Mouse (Mus musculus) spleen, embryonic (tissue): ENCODE data around the gene Eif4g3.
"Not testable (repeated sequence)": the region's sequence is repeated elsewhere in the genome, so short reads cannot be mapped to it uniquely, and the experiment has no call there.

Source experiments
- CTCF ChIA-PET: fragments of 350-600 bp; sonication (Branson Sonifier 250); formaldehyde crosslinking; loops from one replicate; lab custom pipeline; 2022; lab: Charles Lee

Gene Eif4g3

DNA sequence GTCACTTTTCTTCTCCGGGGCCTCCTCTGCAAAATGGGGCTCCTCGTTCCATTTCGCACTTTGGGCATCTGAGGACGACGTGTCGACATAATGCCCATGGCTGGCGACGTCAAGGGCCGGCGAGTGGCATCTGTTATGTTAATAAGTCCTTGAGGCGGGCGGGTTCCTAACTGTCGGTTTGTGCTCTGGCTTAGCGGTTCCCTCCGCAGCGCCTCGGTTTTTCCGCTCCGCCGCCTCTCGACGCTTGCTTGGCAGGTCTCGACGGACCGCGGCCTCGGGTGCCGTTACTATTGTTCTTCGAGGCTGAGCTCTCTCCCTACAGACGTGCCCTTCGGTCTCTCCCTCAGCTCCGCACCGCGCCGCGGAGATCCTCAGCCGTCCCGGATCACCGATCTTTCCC, at the start of gene Eif4g3:
Gene Eif4g3, plus strand, starts transcription at position 133 of the 400 bp plus-strand sequence.
- CTCF ChIA-PET, result no interaction called here

DNA sequence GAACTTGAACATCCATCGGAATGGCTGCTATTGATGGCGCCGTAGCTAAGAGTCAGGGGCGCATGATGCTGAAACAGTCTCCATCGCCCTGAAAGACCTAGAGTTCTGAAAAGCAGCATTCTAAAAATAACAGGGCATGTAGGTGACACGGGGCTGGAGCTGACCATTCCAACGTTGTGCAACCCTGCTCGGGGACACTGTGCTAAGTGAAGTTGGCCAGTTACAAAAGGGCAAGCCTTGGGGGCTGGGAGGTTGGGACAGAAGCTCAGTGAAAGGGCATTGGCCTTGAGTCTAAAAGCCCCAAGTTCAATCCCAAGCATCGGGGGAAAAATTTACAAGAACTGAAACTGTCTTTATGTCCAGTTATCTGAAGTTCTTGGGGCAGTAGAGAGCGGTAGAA, 49.3 kb upstream of the Eif4g3 start:
- CTCF ChIA-PET, result no interaction called here

DNA sequence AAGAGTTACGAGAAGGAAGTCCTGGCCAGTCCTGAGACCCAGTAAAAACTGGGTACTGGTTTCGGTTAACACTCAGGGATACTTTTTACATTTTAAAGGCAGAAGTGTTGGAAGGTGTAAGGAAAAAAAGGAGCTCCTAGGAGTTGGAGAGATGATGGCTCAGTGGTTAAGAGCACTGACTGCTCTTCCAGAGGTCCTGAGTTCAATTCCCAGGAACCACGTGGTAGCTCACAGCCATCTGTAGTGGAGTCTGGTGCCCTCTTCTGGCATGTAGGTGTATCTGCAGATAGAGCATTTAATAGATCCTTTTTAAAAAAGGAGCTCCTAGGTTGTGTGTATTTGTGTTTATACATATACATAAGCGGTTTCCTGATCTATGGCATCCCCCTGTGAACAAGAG, 47.4 kb upstream of the Eif4g3 start:
- CTCF ChIA-PET, result interaction anchor here (0.6 to 1.1 kb wide), 2 partner anchors 18 to 32 kb away, joined by 4 to 7 read pairs; no protein-coding TSS in a partner anchor

DNA sequence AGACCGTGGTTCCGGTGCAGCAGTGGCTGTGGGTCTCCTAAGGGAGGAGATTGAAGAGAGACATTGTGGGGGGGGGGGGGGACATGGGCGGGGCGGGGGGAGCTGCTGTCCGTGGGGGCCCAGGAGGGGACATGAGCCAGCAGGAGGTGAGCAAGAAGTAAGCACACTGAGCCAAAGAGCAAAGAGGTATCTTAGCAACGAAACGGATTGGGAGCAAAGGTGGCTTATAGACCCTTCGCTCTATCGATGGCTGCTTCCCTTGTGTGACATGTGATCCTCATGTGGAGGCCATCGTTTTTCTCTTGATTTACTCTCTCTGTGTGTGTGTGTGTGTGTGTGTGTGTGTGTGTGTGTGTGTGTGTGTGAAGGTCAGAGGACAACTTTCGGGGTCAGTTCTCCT, 46.4 kb upstream of the Eif4g3 start:
- CTCF ChIA-PET, result interaction anchor here (0.6 kb wide), 2 partner anchors 71 to 855 kb away, joined by 3 to 8 read pairs; no protein-coding TSS in a partner anchor

DNA sequence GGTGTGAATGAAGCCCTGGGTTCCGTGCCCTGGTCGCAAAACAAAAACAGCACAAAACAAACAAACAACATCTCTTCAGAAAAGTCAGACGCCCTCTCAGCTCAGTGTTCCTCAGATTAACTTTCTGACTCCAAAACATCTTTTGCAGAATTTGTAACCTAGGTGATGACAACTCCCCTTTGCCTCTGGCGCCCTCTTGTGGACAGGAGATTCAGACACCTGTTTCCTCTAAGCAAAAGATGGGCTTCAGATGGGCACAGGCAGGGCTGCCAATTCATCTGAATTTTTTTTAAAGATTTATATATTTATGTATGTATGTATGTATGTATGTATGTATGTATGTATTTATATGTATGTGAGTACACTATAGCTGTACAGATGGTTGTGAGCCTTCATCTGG, 40.0 kb upstream of the Eif4g3 start:
- CTCF ChIA-PET, result interaction anchor here (0.6 kb wide), 1 partner anchor 114 kb away, joined by 3 read pairs; no protein-coding TSS in a partner anchor

DNA sequence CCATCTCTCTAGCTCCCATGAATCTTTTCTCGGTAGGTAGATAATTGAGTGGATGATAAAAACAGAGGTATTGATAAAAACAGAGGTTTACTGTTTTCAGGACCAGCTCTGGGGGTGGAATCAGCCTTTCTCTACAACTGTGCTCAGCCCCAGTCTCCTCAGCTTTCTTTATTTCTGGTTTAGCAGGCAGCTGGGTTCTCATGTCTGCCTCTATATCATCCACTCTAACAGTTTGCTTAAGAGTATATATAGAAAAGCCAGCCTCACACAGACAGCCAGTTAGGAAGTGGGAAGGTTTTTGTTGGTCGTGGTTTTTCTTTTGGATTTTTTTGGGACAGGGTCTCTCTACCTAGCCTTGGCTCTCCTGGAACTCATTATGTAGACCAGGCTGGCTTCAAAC, 38.6 kb upstream of the Eif4g3 start:
- CTCF ChIA-PET, result no interaction called here

DNA sequence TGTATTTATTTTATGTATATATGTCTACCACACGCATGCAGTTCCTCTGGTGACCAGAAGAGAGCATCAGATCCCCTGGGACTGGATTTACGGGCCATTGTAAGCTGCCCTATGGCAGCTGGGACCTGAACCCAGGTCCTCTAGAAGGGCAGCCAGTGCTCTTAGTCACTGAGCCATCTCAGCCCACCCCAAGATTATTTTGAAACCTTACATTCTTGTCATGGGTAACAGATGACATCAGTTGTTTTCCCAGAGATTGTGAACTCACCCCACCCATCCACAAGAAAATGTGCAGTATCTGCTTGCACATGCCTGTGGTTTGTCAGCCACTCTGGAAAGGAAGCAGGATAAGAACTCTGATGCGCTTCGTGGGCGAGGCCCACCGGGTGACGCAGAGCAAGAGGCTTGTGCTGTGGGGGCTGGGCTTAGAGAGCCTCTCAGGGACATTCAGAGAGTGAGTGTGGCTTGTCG, 37.9 kb upstream of the Eif4g3 start:
- CTCF ChIA-PET, result no interaction called here

DNA sequence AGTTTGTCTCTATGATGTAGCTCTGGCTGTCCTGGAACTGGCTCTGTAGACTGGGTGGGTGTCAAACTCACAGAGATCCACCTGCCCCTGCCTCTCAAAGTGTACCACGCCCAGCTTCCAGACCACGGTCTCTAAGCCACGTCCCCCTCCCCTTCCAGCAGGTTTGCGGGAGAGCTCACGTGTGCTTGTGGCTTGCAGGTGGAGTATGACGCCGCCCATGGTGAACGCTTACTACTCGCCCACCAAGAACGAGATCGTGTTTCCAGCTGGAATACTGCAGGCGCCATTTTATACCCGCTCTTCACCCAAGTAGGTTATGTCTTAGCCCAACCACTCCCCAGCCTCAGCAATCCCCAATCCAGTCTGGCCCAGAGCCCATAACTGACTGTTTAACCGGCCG, 36.6 kb upstream of the Eif4g3 start:
- CTCF ChIA-PET, result interaction anchor here (0.6 kb wide), 1 partner anchor 909 kb away, joined by 9 read pairs; no protein-coding TSS in a partner anchor

DNA sequence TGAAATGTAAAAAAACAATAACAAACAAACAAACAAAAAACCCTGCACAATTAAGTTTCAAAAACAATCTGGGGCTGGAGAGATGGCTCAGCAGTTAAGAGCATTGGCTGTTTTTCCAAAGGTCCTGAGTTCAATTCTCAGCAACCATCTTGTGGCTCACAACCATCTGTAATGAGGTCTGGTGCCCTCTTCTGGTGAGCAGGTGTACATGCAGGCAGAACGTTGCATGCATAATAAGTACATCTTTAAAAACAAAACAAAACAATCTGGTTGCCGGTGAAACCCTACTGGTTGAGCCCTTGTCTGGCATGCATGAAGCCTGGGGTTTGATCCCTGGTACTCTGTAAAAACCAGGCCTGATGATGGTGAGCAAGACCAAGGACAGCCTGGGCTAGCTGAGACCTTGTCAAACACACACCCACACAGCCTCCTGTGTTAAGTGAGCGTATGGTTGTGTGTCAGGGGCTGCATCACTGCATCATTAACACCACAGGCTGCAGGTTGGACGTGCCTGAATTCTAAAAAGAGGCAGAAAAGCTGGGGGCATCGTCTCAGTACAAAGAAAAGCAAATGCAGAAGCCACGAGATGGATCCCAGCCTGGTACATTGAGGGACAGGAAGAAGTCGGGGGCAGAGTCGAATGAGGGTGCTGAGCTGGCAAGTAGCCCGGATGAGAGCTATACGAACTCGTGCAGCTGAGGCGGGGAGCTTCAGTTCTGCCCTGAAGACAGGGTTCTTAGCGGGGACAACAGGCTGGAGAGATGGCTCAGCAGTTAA, 32.7 kb upstream of the Eif4g3 start:
- CTCF ChIA-PET, result interaction anchor here (1.3 kb wide), 1 partner anchor 103 kb away, joined by 4 read pairs; no protein-coding TSS in a partner anchor

DNA sequence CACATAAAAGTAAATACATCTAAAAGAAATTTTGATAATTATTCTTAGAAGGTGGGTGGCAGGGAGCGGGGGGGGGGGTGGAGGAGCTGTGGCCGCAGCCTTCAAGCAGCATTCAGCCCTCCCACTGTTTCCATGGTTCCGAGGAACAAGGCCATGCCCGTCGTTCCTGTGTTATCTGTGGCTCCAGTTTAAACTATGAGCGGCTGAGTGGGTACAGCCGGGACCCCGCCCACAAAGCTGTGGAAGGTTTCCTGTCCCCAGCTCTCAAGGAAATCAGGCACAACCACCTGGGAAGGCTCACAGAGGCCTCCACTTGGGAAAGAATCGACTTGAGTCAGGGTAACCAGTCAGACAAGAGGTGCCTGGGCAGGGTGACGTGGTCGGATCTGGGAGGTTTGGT, 32.1 kb upstream of the Eif4g3 start:
- CTCF ChIA-PET, result interaction anchor here (1.3 kb wide), 1 partner anchor 104 kb away, joined by 4 read pairs; no protein-coding TSS in a partner anchor

DNA sequence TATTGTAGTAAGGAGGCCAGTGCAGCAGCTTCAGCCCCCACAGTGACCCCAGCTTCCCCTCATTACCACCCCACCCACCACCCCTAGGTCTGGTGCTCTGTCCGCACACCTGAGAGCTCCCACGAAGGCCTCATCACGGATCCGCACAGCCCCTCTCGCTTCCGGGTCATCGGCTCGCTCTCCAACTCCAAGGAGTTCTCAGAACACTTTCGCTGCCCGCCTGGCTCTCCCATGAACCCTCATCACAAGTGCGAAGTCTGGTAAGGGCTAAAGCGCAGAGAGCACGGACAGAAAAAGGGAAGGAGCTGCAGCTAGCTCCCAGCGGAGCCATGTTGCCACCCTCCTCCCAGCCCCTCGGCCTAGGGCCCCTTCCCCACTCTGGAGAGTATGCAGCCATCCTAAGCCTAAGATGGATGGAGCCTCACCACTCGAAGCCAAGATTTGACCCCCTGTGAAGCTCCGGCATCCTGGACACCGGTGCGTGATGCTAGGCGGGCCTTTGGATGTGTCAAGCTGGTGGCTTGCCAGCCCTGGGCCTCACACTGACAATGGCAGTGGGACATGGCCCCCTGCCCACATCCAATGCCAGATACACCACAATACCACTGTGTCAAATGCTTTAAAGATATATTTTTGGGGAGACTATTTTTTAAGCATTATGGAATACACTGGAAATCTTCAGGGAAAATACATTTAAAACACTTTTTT, 30.0 kb upstream of the Eif4g3 start:
- CTCF ChIA-PET, result interaction anchor here (0.7 kb wide), 1 partner anchor 17 kb away, joined by 4 read pairs; no protein-coding TSS in a partner anchor

DNA sequence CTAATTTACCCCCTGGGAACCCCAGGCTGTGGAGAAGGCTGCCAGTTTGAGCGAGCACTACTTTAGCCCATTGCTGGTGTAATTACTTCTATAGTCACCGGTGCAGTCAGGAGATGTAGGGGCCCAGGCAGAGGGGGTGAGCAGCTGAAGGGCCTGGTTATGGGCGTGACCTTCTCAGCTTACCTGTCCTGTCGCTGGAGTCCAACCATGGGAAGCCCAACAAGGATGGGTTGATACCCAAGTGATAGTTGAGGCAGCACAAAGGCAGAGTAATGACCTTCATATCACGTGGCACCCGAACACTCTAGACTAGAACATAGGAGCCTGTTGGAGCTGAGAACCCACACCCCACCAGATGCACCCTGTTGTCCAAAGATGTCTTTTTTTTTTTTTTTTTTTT, 29.4 kb upstream of the Eif4g3 start:
- CTCF ChIA-PET, result interaction anchor here (0.6 to 0.7 kb wide), 3 partner anchors 18 to 178 kb away, joined by 3 to 22 read pairs (median 4); no protein-coding TSS in a partner anchor

DNA sequence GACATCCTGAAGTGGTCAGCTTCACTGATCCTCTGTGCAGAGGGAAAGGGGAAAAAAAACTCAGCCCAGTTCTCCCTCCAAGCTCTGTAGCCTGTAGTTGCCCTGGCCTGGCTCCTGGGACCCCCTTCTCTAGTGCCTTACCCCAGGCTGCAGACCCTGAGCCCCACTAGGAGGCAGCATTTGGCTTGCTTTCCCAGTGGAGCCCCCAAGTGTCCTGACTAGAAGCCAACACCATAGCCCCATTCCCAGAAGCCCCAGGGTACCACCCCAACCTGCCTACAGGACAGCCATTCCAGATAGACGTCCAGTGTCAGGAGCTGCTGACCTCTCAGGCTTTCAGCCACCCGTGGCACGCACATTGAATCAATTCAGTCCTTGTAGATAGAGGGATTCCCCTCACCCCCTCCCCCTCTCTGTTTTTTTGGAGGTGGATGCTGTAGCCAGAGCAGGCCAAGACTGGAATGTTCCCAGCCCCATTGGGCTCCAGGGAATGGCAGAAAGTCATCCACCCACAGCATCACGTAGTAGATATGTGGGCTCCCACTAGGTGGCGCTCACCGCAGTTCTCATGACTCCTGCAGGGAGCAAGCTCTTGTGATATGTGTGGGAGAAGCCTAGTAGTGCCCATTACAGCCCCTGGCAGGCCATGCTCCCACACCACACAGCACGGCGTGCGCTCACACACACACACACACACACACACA, 28.8 kb upstream of the Eif4g3 start:
- CTCF ChIA-PET, result interaction anchor here (0.6 to 0.7 kb wide), 4 partner anchors 18 to 178 kb away, joined by 3 to 22 read pairs (median 4); no protein-coding TSS in a partner anchor

DNA sequence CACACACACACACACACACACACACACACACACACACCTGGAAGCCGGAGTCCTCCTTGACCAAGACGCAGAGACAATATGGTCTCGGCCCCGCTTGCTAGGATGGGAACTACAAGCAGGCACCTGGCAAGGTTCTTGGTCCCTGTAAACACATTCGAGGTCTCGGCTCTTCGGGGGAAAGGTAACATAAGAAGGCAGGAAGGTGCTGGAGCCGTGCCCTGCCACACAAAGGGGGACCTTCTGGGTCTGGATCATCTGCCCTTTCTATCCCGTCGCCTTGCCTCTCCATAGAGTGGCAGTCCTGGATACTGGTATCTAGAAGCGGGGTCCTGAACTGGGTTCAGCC, 28.3 kb upstream of the Eif4g3 start:
- CTCF ChIA-PET, result interaction anchor here (0.6 kb wide), 1 partner anchor 111 kb away, joined by 3 read pairs; no protein-coding TSS in a partner anchor

DNA sequence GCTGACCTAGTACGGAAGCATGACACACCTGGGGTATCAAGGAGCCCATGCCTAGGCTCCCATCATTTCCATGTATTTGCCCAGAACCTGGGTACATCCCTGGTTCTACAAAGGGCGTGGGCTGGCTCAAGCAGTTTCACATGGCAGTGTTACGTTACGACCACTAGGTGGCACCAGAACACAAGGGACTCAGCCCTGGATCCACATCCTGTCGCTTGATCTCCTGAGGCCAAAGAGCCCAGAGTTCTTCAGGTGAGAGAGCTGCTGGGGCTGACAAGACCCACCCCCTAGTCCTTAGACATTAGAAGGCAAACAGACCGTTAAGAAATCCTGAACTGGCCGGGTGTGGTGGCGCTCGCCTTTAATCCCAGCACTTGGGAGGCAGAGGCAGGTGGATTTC, 24.6 kb upstream of the Eif4g3 start:
- CTCF ChIA-PET, result interaction anchor here (0.6 to 1.1 kb wide), 4 partner anchors 105 to 1617 kb away, joined by 3 to 6 read pairs (median 4); no protein-coding TSS in a partner anchor

DNA sequence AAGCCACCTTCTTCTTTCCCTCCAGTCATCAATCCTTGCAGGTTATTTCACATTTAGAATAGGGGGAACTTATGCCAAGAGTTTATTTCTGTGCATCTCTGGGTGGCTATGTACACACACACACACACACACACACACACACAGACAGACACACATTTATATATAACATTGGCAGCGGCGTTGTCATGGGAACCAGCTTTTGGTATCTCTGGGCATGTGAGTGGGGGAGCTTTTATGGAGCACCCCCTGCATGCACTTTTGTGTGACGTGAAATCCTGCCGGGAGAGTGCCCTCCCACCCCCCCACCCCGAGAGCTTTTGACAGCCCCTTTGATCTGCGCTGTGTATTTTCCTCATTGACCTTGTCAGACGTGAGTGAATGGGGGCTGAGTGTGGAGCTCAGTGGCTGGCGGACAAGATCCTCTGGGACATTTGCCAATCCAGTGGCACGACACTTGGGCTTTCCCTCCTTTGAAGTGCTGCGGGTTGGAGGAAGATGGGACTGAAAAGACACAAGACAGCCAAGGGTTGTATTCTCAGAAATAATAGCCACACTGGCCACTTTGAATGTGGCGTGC, 22.1 kb upstream of the Eif4g3 start:
- CTCF ChIA-PET, result interaction anchor here (0.7 kb wide), 1 partner anchor 86 kb away, joined by 3 read pairs; no protein-coding TSS in a partner anchor

DNA sequence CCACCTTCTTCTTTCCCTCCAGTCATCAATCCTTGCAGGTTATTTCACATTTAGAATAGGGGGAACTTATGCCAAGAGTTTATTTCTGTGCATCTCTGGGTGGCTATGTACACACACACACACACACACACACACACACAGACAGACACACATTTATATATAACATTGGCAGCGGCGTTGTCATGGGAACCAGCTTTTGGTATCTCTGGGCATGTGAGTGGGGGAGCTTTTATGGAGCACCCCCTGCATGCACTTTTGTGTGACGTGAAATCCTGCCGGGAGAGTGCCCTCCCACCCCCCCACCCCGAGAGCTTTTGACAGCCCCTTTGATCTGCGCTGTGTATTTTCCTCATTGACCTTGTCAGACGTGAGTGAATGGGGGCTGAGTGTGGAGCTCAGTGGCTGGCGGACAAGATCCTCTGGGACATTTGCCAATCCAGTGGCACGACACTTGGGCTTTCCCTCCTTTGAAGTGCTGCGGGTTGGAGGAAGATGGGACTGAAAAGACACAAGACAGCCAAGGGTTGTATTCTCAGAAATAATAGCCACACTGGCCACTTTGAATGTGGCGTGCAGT, 17.9 kb upstream of the Eif4g3 start:
- CTCF ChIA-PET, result not testable (repeated sequence)

DNA sequence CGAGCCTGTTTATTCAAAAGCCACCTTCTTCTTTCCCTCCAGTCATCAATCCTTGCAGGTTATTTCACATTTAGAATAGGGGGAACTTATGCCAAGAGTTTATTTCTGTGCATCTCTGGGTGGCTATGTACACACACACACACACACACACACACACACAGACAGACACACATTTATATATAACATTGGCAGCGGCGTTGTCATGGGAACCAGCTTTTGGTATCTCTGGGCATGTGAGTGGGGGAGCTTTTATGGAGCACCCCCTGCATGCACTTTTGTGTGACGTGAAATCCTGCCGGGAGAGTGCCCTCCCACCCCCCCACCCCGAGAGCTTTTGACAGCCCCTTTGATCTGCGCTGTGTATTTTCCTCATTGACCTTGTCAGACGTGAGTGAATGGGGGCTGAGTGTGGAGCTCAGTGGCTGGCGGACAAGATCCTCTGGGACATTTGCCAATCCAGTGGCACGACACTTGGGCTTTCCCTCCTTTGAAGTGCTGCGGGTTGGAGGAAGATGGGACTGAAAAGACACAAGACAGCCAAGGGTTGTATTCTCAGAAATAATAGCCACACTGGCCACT, 13.7 kb upstream of the Eif4g3 start:
- CTCF ChIA-PET, result not testable (repeated sequence)

DNA sequence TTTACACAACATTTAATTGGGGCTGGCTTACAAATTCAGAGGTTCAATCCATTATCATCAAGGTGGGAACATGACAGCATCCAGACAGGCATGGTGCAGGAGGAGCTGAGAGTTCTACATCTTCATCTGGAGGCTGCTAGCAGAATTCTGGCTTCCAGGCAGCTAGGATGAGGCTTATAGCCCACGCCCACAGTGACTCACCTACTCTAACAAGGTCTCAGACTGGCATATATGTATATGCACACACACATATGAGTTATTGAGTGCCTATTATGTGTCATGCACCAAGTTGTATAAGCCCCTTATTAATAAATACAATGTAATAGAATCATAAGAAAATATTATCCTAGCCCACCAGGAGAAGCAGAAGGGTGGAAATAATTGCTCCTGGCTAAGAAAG, 10.0 kb upstream of the Eif4g3 start:
- CTCF ChIA-PET, result no interaction called here

DNA sequence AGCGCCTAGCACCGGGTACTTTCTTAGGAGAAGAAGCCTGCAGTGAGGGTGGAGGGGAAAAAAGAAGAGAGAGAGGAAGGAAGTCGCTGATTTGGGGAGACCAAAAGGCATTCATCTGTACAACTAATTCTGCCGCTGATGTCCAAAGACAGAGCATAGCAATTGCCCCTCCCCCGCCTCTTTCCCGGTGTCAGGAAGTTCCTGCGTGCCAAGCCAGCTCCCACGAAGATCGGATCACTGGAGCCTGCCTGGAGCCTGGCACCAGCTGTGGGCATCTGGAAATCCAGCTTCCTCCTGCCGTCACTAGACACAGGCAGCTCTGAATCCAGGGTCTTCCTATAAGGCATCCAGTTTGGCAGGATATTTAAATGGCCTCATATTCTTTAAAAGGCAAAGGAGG, 8.6 kb upstream of the Eif4g3 start:
- CTCF ChIA-PET, result no interaction called here
